Mouse (Mus musculus): ENCODE results near the gene Clps. TPM values are rescaled to one million over a fixed set of nuclear protein-coding genes. Genes with fewer than 3 reads are reported as not detected.

The Clps gene
- polyA plus RNA-seq, 1 experiment: 5.4 TPM

DNA sequence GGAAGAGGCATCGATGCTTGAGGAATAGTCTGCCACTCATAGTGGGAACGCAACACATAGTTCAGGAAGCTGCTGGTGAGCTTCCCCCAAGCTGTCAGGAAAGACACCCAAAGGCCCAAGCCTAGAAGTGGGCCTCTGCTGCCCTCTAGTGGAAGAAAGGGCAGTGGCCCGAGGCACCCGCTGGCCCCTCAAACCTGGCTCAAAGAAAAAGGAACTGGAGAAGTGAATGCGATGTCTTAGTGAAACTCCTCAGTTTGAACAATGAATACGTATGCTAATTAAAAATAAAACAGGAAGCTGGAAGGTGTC, 32.6 kb downstream of the Clps start:
- Histone ChIP-seq H3K4me3 (ENCODE audit: control insufficient read depth, insufficient read depth, low read length) (no peak overlapping the region), H3K36me3 (ENCODE audit: control insufficient read depth, insufficient read depth, low read length) (no peaks in the 10 kb centered on the region), H3K4me1 (replicated peaks; ENCODE audit: control insufficient read depth, insufficient read depth, low read length) (peaks cover 24% of the 10 kb centered on the region), H3K27ac (ENCODE audit: control insufficient read depth, insufficient read depth, low read length) (no peak overlapping the region), H3K27me3 (ENCODE audit: control insufficient read depth, insufficient read depth, low read length) (no peaks in the 10 kb centered on the region)
- no peak for TF ChIP-seq POLR2A (IDR thresholded peaks at IDR 0.05; ENCODE audit: control insufficient read depth, extremely low read depth, insufficient read depth, low read length, poor library complexity)
- peak; percentile 98 for TF ChIP-seq CTCF (IDR thresholded peaks at IDR 0.05; ENCODE audit: borderline replicate concordance, control insufficient read depth, extremely low read depth, insufficient read depth, low read length, poor library complexity)
- peak; percentile 90 for DNase-seq
- 2% methylated on average over 6 of the region's 6 CpGs for WGBS

DNA sequence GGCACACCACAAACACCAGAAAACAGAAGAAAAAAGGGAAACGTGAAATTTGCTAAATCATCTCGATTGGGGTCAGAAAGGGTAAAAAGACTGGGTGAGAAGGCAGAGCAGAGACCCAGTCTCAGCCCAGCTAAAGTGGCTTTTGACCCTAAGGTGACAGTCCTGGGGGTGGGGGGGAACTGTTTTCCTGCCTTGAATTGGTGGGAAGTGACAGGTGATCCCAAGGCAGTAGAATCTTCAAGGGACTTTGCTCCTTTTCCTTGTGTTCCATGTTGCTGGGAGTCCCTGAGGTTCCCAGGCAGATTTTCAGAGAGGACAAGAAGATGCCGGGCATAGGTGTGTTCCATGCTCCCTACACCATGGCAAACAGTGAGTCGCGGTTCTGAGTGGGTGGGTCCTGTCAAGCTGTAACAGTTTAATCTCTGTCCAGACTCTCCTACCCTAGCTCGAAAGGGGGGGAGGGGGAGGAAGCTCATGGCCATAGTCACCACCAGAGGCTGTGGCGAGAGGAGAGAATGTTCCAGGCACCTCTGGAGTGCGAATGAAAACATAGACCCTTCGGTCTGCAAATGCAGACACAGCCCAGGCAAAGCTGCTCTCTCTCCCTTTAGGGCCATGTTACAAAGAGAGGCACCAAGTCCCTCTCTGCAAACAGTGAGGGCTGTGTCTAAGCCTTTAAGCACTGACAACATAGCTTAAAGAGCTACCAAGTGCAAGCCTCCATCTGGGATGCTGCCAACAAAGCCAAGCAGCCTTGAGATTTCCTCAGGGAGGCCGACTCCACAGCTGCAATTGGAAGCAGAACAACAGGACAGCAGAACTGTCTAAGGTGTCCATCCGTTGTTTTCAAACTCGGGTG, 33.2 kb downstream of the Clps start:
- H3K27ac ChIP-seq (ENCODE audit: control insufficient read depth, insufficient read depth, low read length): no peak overlapping the region
- no peaks in the 10 kb centered on the region for H3K36me3 ChIP-seq (ENCODE audit: control insufficient read depth, insufficient read depth, low read length)
- no peak overlapping the region for H3K4me3 ChIP-seq (ENCODE audit: control insufficient read depth, insufficient read depth, low read length)
- 25% methylated on average over 12 of the region's 12 CpGs for WGBS
- no peaks in the 10 kb centered on the region for H3K27me3 ChIP-seq (ENCODE audit: control insufficient read depth, insufficient read depth, low read length)
- peaks cover 24% of the 10 kb centered on the region for H3K4me1 ChIP-seq (replicated peaks; ENCODE audit: control insufficient read depth, insufficient read depth, low read length)
- TF ChIP-seq POLR2A (IDR thresholded peaks at IDR 0.05; ENCODE audit: control insufficient read depth, extremely low read depth, insufficient read depth, low read length, poor library complexity) (no peak), CTCF (IDR thresholded peaks at IDR 0.05; ENCODE audit: borderline replicate concordance, control insufficient read depth, extremely low read depth, insufficient read depth, low read length, poor library complexity) (no peak)
- no peak for DNase-seq

DNA sequence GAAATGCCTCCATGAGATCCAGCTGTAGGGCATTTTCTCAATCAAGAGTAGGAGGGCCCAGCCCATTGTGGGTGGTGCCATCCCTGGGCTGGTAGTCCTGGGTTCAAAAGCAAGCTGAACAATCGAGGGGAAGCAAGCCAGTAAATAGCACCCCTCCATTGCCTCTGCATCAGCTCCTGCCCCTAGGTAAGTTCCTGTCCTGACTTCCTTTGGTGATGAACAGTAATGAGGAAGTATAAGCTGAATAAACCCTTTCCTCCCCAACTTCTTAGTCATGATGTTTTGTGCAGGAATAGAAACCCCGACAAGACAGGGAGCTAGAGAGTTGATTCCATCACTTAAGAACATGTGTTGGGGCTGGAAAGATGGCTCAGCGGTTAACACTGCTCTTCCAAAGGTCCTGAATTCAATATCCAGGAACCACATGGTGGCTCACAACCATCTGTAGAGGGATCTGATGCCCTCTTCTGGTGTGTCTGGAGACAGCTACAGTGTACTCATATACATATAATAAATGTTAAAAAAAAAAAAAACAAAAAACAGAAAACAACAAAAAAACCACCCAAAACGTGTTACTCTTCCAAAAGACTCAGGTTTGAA, 35.6 kb downstream of the Clps start:
- Histone ChIP-seq H3K27ac (ENCODE audit: control insufficient read depth, insufficient read depth, low read length) (peak overlapping the region; percentile 83), H3K36me3 (ENCODE audit: control insufficient read depth, insufficient read depth, low read length) (no peaks in the 10 kb centered on the region), H3K4me1 (replicated peaks; ENCODE audit: control insufficient read depth, insufficient read depth, low read length) (peaks cover 45% of the 10 kb centered on the region), H3K4me3 (ENCODE audit: control insufficient read depth, insufficient read depth, low read length) (peak overlapping the region; percentile 70), H3K27me3 (ENCODE audit: control insufficient read depth, insufficient read depth, low read length) (no peaks in the 10 kb centered on the region)
- TF ChIP-seq POLR2A (IDR thresholded peaks at IDR 0.05; ENCODE audit: control insufficient read depth, extremely low read depth, insufficient read depth, low read length, poor library complexity): no peak
- no peak for TF ChIP-seq CTCF (IDR thresholded peaks at IDR 0.05; ENCODE audit: borderline replicate concordance, control insufficient read depth, extremely low read depth, insufficient read depth, low read length, poor library complexity)
- DNase-seq: no peak
- 37% methylated on average over 4 of the region's 4 CpGs for WGBS

DNA sequence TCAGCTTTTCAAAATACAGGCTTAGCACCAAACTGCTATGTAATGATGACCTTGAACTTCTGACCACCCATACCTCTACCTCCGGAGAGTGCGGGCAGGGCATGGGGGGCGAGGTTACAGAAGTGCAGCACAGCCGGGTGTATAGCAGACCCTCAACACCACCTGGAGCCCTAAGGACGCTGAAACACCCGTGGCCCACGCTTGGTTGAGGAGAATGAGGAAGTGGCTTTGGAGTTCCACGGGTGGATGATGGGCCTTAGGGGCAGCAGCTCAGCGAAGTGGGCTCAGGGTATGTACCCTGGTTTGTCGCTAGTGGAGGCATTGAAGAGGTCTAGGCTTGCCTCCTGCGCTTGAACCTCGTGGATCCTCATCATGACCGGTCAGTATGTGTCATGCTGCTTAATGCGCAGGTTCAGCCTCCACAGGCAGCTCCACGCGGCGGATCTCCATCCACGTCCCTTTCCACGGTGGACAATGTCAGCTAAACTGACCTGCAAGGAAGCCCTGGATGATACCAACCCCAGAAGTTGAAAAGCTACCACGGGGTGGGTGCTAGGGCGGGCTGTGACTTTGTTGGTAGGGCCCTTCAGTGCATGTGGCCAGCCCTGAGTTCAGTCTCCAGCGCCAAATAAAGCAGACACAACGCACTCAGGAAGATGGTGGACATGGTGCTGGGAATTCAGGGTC, 36.4 kb downstream of the Clps start:
- H3K4me1 ChIP-seq (replicated peaks; ENCODE audit: control insufficient read depth, insufficient read depth, low read length): peaks cover 48% of the 10 kb centered on the region
- H3K36me3 ChIP-seq (ENCODE audit: control insufficient read depth, insufficient read depth, low read length): no peaks in the 10 kb centered on the region
- peak; percentile 51 for DNase-seq
- 41% methylated on average over 23 of the region's 23 CpGs for WGBS
- TF ChIP-seq CTCF (IDR thresholded peaks at IDR 0.05; ENCODE audit: borderline replicate concordance, control insufficient read depth, extremely low read depth, insufficient read depth, low read length, poor library complexity) (no peak), POLR2A (IDR thresholded peaks at IDR 0.05; ENCODE audit: control insufficient read depth, extremely low read depth, insufficient read depth, low read length, poor library complexity) (no peak)
- H3K27ac ChIP-seq (ENCODE audit: control insufficient read depth, insufficient read depth, low read length): peak overlapping the region; percentile 83
- H3K27me3 ChIP-seq (ENCODE audit: control insufficient read depth, insufficient read depth, low read length): no peaks in the 10 kb centered on the region
- peak overlapping the region; percentile 70 for H3K4me3 ChIP-seq (ENCODE audit: control insufficient read depth, insufficient read depth, low read length)

DNA sequence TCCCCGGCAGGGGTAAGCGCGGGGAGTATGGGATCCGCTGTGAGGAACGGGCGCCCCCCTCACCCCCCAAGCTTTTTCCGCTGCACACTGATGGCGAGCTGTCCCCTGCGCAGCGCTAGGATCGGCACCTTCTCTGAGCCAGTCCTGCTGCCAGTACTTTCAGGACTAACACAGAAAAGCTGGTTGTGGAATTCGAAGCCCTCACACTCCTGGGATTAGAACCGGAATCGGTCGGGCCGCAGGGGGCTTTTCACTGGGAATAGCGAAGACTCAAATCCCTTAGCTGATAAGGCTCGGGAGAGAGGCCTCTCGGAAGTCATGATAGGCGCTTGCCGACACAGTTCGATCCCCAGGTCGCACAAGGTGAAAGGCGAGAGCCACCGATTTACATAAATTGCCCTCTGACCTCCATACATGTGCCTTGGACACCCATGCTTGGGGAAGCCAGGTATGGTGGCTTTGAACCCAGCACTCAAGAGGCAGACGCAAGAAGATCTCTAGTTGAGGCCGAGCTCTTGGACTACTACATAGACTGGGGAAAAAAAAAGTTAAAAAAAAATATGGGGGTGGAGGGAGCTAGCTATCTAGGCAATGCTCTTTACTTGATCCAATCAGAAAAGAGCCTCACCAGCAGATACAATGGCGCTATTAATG, 37.1 kb downstream of the Clps start:
- TF ChIP-seq CTCF (IDR thresholded peaks at IDR 0.05; ENCODE audit: borderline replicate concordance, control insufficient read depth, extremely low read depth, insufficient read depth, low read length, poor library complexity) (no peak), POLR2A (IDR thresholded peaks at IDR 0.05; ENCODE audit: control insufficient read depth, extremely low read depth, insufficient read depth, low read length, poor library complexity) (no peak)
- no peaks in the 10 kb centered on the region for H3K36me3 ChIP-seq (ENCODE audit: control insufficient read depth, insufficient read depth, low read length)
- peaks cover 54% of the 10 kb centered on the region for H3K4me1 ChIP-seq (replicated peaks; ENCODE audit: control insufficient read depth, insufficient read depth, low read length)
- peak overlapping the region; percentile 70 for H3K4me3 ChIP-seq (ENCODE audit: control insufficient read depth, insufficient read depth, low read length)
- no peak for DNase-seq
- WGBS: 2% methylated on average over 28 of the region's 28 CpGs
- H3K27ac ChIP-seq (ENCODE audit: control insufficient read depth, insufficient read depth, low read length): peak overlapping the region; percentile 83
- H3K27me3 ChIP-seq (ENCODE audit: control insufficient read depth, insufficient read depth, low read length): no peaks in the 10 kb centered on the region

Measured in thymus, adult 2 months (tissue).